Comparison of ENCODE assay signal across 39 mouse cellular contexts in genomic region chr2:151783493-151783892, GRCm38 (mm10). TPM values are rescaled to one million over a fixed set of nuclear protein-coding genes. Genes with fewer than 3 reads are reported as not detected.
"Had no signal": no experiment of that assay in that cellular context is flagged by ENCODE, and none has a peak within 500 bp of the region (broad histone marks: within the 10 kb centered on the region; RNA-seq: fewer than 3 reads in every experiment).

No protein-coding gene starts in this region.

- H3K4me1 ChIP-seq: limb, embryonic 12.5 days; limb, embryonic 13.5 days; limb, embryonic 15.5 days; liver, embryonic 12.5 days; liver, embryonic 13.5 days; liver, embryonic 15.5 days; lung, embryonic 15.5 days; midbrain, embryonic 10.5 days; midbrain, embryonic 12.5 days; midbrain, embryonic 13.5 days; midbrain, embryonic 15.5 days; neural tube, embryonic 12.5 days had no signal

- H3K4me2 ChIP-seq: limb, embryonic 12.5 days; limb, embryonic 13.5 days; limb, embryonic 15.5 days; liver, embryonic 11.5 days; liver, embryonic 12.5 days; liver, embryonic 13.5 days; liver, embryonic 15.5 days; lung, embryonic 14.5 days; lung, embryonic 15.5 days; midbrain, embryonic 11.5 days; midbrain, embryonic 12.5 days; midbrain, embryonic 13.5 days; midbrain, embryonic 15.5 days; neural tube, embryonic 12.5 days had no signal

- H3K36me3 ChIP-seq: limb, embryonic 10.5 days; limb, embryonic 12.5 days; limb, embryonic 13.5 days; limb, embryonic 15.5 days; liver, embryonic 12.5 days; liver, embryonic 13.5 days; liver, embryonic 15.5 days; lung, embryonic 15.5 days; midbrain, embryonic 10.5 days; midbrain, embryonic 12.5 days; midbrain, embryonic 13.5 days; midbrain, embryonic 15.5 days; neural tube, embryonic 12.5 days had no signal

- H3K4me3 ChIP-seq: limb, embryonic 10.5 days; limb, embryonic 12.5 days; limb, embryonic 13.5 days; limb, embryonic 15.5 days; liver, embryonic 12.5 days; liver, embryonic 13.5 days; liver, embryonic 15.5 days; lung, embryonic 15.5 days; megakaryocyte, embryonic 14.5 days; midbrain, embryonic 10.5 days; midbrain, embryonic 12.5 days; midbrain, embryonic 13.5 days; midbrain, embryonic 15.5 days; myocyte; neural tube, embryonic 12.5 days had no signal

- H3K9ac ChIP-seq: limb, embryonic 12.5 days; limb, embryonic 13.5 days; limb, embryonic 15.5 days; liver, embryonic 12.5 days; liver, embryonic 13.5 days; liver, embryonic 14.5 days; liver, embryonic 15.5 days; liver, postnatal 0 days; lung, embryonic 14.5 days; lung, embryonic 15.5 days; midbrain, embryonic 12.5 days; midbrain, embryonic 13.5 days; midbrain, embryonic 15.5 days; neural tube, embryonic 12.5 days had no signal

- ATAC-seq: liver, embryonic 12.5 days; liver, postnatal 0 days; lung, postnatal 0 days; midbrain, embryonic 13.5 days; midbrain, embryonic 15.5 days; midbrain, embryonic 16.5 days had no signal

- DNase-seq: left cerebral cortex, postnatal 4 days; liver; liver, embryonic 13.5 days; liver, postnatal 0 days; lung, adult 18-20 months; lung, adult 2 months; lung, embryonic 14.5 days; lung, postnatal 10 days; lung, postnatal 14 days; lung, postnatal 36 days; lung, postnatal 4 days; midbrain, embryonic 14.5 days had no signal

- H3K27me3 ChIP-seq: limb, embryonic 13.5 days; limb, embryonic 15.5 days; liver, embryonic 12.5 days; liver, embryonic 13.5 days; liver, embryonic 15.5 days; lung, embryonic 15.5 days; midbrain, embryonic 12.5 days; midbrain, embryonic 13.5 days; midbrain, embryonic 15.5 days; neural tube, embryonic 12.5 days had no signal

- H3K9me3 ChIP-seq: limb, embryonic 10.5 days; limb, embryonic 12.5 days; limb, embryonic 15.5 days; liver, embryonic 13.5 days; liver, embryonic 15.5 days; lung, embryonic 15.5 days; midbrain, embryonic 13.5 days; midbrain, embryonic 15.5 days; neural tube, embryonic 12.5 days had no signal

- H3K27ac ChIP-seq: limb, embryonic 10.5 days; limb, embryonic 12.5 days; limb, embryonic 13.5 days; limb, embryonic 15.5 days; liver, embryonic 12.5 days; liver, embryonic 13.5 days; liver, embryonic 14.5 days; liver, embryonic 15.5 days; lung, embryonic 15.5 days; macrophage; midbrain, embryonic 10.5 days; midbrain, embryonic 12.5 days; midbrain, embryonic 13.5 days; midbrain, embryonic 15.5 days; neural tube, embryonic 12.5 days had no signal

RNA-seq across cellular contexts. Expression of gene Rspo4, which starts 59.2 kb away (rescaled TPM):
- total RNA-seq: left cerebral cortex, postnatal 36 days; left cerebral cortex, postnatal 4 days; liver, adult 2 months; megakaryocyte progenitor cell, adult 5-6 weeks; megakaryocyte, adult 5-6 weeks; megakaryocyte-erythroid progenitor cell, adult 5-6 weeks; midbrain, postnatal 0 days; monocyte, adult 5-6 weeks had no signal
- polyA plus RNA-seq: liver, adult 2 months; liver, embryonic 12.5 days; liver, embryonic 13.5 days; liver, embryonic 14.5 days; liver, embryonic 15.5 days; macrophage; midbrain, embryonic 12.5 days; myocyte had no signal
